Comparison of ENCODE assay signal across 11 mouse cellular contexts in the genomic region with DNA sequence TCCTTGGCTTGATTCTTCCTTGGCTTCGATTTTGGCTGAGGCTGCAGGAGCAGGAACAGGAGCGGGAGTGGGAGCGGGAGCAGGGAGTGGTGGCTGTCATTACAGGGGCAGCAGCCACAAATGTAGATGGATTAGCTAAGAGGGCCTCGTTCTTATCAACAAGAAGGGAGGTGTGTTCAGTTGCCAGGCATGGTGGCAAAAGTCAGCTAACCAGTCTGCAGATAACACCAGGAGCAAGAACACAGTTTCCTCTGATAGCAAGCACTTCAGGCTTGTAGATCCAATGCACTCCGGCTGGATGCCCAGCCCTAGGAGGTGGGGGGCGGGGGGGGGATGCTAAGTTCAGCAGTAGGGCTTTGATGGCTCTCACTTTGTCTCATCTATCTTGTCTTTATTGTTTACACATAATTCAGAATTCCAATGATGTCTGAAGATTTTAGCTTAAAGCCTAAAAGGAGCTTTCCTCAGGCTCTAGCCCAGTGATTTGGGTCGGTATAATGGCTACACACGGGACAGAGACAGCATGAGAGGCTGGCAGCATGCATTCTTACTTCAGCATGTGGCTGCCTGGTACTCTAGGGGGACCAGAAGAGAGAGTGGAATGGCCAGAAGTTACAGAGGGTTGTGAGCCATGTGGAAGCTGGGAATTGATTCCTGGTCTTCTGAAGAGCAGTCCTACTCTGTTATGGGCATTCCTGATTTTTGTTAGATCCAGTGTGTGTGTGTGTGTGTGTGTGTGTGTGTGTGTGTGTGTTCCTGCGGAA. TPM values are rescaled to one million over a fixed set of nuclear protein-coding genes. Genes with fewer than 3 reads are reported as not detected.
A peak's percentile ranks its signal among the peaks of the same experiment; 100 is the strongest.
DNase-seq lines count a peak whose midpoint lies in the region; ATAC-seq lines count a peak whose summit lies in the region.
"Had no signal": no experiment of that assay in that cellular context is flagged by ENCODE, and none has a peak within 500 bp of the region (broad histone marks: within the 10 kb centered on the region; RNA-seq: fewer than 3 reads in every experiment).

No protein-coding gene starts in this region.

- peaks cover 37% of the 10 kb centered on the region for H3K4me1 ChIP-seq in heart, embryonic 15.5 days (replicated peaks)
- peaks cover 37% of the 10 kb centered on the region for H3K4me1 ChIP-seq in forebrain, embryonic 15.5 days
- H3K4me1 ChIP-seq in liver, embryonic 16.5 days (ENCODE audit: control insufficient read depth, low read depth, low read length), result peaks cover 58% of the 10 kb centered on the region

- WGBS in heart, embryonic 15.5 days, result 20% methylated on average over 9 of the region's 9 CpGs
- WGBS in forebrain, embryonic 15.5 days, result 62% methylated on average over 9 of the region's 9 CpGs
- 30% methylated on average over 9 of the region's 9 CpGs for WGBS in liver, embryonic 16.5 days (ENCODE audit: insufficient replicate concordance)

- no peak for ATAC-seq in heart, embryonic 15.5 days (replicated peaks; ENCODE audit: insufficient number of reproducible peaks, insufficient read depth, low FRiP score, low read depth)
- ATAC-seq in forebrain, embryonic 15.5 days (replicated peaks), result no peak
- ATAC-seq in liver, embryonic 16.5 days (ENCODE audit: low read depth), result peak; percentile 35
- no peak for ATAC-seq in granulocyte monocyte progenitor cell, adult 5-6 weeks (replicated peaks; ENCODE audit: poor library complexity, severe bottlenecking)

- no peak for DNase-seq in heart, postnatal 36 days
- DNase-seq in c-Kit-negative CD71-positive TER-119-positive erythroid progenitor cells, embryonic 14.5 days (ENCODE audit: low read depth, low spot score), result peak; percentile 56
- no peak for DNase-seq in yolk sac, embryonic 10.5 days (ENCODE audit: low spot score)
- no peak for DNase-seq in spleen, adult 12 weeks (ENCODE audit: low spot score)
- DNase-seq: adrenal gland, adult 8-10 months; kidney, adult 11 months had no signal

- no peak overlapping the region for H3K4me3 ChIP-seq in heart, embryonic 15.5 days
- no peak overlapping the region for H3K4me3 ChIP-seq in forebrain, embryonic 15.5 days
- peak overlapping the region; percentile 34 for H3K4me3 ChIP-seq in liver, embryonic 16.5 days (ENCODE audit: low read depth, low read length)

- no peak overlapping the region for H3K9ac ChIP-seq in heart, embryonic 15.5 days
- no peak overlapping the region for H3K9ac ChIP-seq in forebrain, embryonic 15.5 days (replicated peaks)
- peak overlapping the region; percentile 91 for H3K9ac ChIP-seq in liver, embryonic 16.5 days (ENCODE audit: low read depth, low read length)

- no peaks in the 10 kb centered on the region for H3K9me3 ChIP-seq in heart, embryonic 15.5 days (replicated peaks)
- no peaks in the 10 kb centered on the region for H3K9me3 ChIP-seq in forebrain, embryonic 15.5 days
- no peaks in the 10 kb centered on the region for H3K9me3 ChIP-seq in liver, embryonic 16.5 days (replicated peaks; ENCODE audit: control insufficient read depth, low read length)
- H3K9me3 ChIP-seq: limb, embryonic 13.5 days had no signal

- peak overlapping the region; percentile 21 for H3K4me2 ChIP-seq in heart, embryonic 15.5 days
- H3K4me2 ChIP-seq in forebrain, embryonic 15.5 days (replicated peaks), result no peak overlapping the region
- H3K4me2 ChIP-seq in liver, embryonic 16.5 days (ENCODE audit: low read depth, low read length), result peak overlapping the region; percentile 89

- no peaks in the 10 kb centered on the region for H3K27me3 ChIP-seq in heart, embryonic 15.5 days
- H3K27me3 ChIP-seq in forebrain, embryonic 15.5 days, result no peaks in the 10 kb centered on the region
- no peaks in the 10 kb centered on the region for H3K27me3 ChIP-seq in liver, embryonic 16.5 days (ENCODE audit: control insufficient read depth, insufficient read depth, low read depth, low read length)
- H3K27me3 ChIP-seq: limb, embryonic 13.5 days had no signal

- intact Hi-C loops in heart, postnatal 36 days (cut with DNase I), result loop anchor here (10.0 kb wide), 1 partner anchor 986 kb away; the partner anchor contains the start of gene Nop56

- H3K27ac ChIP-seq in heart, embryonic 15.5 days, result peak overlapping the region; percentile 50; the same call in 1 of the 2 replicates
- H3K27ac ChIP-seq in forebrain, embryonic 15.5 days (replicated peaks), result 0 out of 2 replicates have a peak overlapping the region, but pooled peaks have one; percentile 7
- peak overlapping the region; percentile 96 for H3K27ac ChIP-seq in liver, embryonic 16.5 days (ENCODE audit: low read length)

- H3K36me3 ChIP-seq in heart, embryonic 15.5 days, result no peaks in the 10 kb centered on the region
- H3K36me3 ChIP-seq in forebrain, embryonic 15.5 days, result no peaks in the 10 kb centered on the region
- 0 out of 2 replicates have a peak, but pooled peaks cover 2% of the 10 kb centered on the region for H3K36me3 ChIP-seq in liver, embryonic 16.5 days (ENCODE audit: control insufficient read depth, insufficient read depth)
- H3K36me3 ChIP-seq: limb, embryonic 13.5 days had no signal

RNA-seq across cellular contexts. Expression of gene Pank2, which starts 1.6 kb away (rescaled TPM):
- polyA plus RNA-seq in heart, embryonic 15.5 days (2015; fragmentation: Nextera tagmentation; extraction: Ambion mirVana), result 24.2 and 24.4 TPM in 2 replicates
- total RNA-seq in heart, postnatal 36 days (2021), result 10 to 100 TPM; 20.9 to 25.7 TPM
- polyA plus RNA-seq in forebrain, embryonic 15.5 days (2015; fragmentation: Nextera tagmentation; extraction: Ambion mirVana), result 36.4 and 37.0 TPM in 2 replicates
- 15.6 and 16.9 TPM in 2 replicates for polyA plus RNA-seq in liver, embryonic 16.5 days (2015; fragmentation: Nextera tagmentation; extraction: Ambion mirVana)
- total RNA-seq in granulocyte monocyte progenitor cell, adult 5-6 weeks (2014; fragmentation: Nextera tagmentation), result 34.6 and 48.4 TPM in 2 replicates
- 39.3 and 41.8 TPM in 2 replicates for total RNA-seq in granulocyte monocyte progenitor cell, adult 5-6 weeks (2017)

RNA-seq across cellular contexts. Expression of gene Mavs, which starts 26.9 kb away (rescaled TPM):
- 21.9 and 26.0 TPM in 2 replicates for polyA plus RNA-seq in heart, embryonic 15.5 days (2015; fragmentation: Nextera tagmentation; extraction: Ambion mirVana)
- 10 to 100 TPM; 63.9 to 69.7 TPM for total RNA-seq in heart, postnatal 36 days (2021)
- polyA plus RNA-seq in forebrain, embryonic 15.5 days (2015; fragmentation: Nextera tagmentation; extraction: Ambion mirVana), result 5.9 and 6.4 TPM in 2 replicates
- polyA plus RNA-seq in liver, embryonic 16.5 days (2015; fragmentation: Nextera tagmentation; extraction: Ambion mirVana), result 29.1 and 32.0 TPM in 2 replicates
- 26.2 and 26.6 TPM in 2 replicates for total RNA-seq in granulocyte monocyte progenitor cell, adult 5-6 weeks (2014; fragmentation: Nextera tagmentation)
- 11.3 and 11.8 TPM in 2 replicates for total RNA-seq in granulocyte monocyte progenitor cell, adult 5-6 weeks (2017)

RNA-seq across cellular contexts. Expression of gene Ap5s1, which starts 53.8 kb away (rescaled TPM):
- 35.5 and 40.2 TPM in 2 replicates for polyA plus RNA-seq in heart, embryonic 15.5 days (2015; fragmentation: Nextera tagmentation; extraction: Ambion mirVana)
- 10 to 100 TPM; 31.5 to 36.5 TPM for total RNA-seq in heart, postnatal 36 days (2021)
- 36.5 and 37.0 TPM in 2 replicates for polyA plus RNA-seq in forebrain, embryonic 15.5 days (2015; fragmentation: Nextera tagmentation; extraction: Ambion mirVana)
- polyA plus RNA-seq in liver, embryonic 16.5 days (2015; fragmentation: Nextera tagmentation; extraction: Ambion mirVana), result 16.4 and 18.4 TPM in 2 replicates
- total RNA-seq in granulocyte monocyte progenitor cell, adult 5-6 weeks (2014; fragmentation: Nextera tagmentation), result 5.7 and 5.9 TPM in 2 replicates
- total RNA-seq in granulocyte monocyte progenitor cell, adult 5-6 weeks (2017), result 1.0 and 1.5 TPM in 2 replicates

Comparison
In these comparisons a context has a peak if more than half of its experiments do, and no peak if none do; other contexts are left out.
1. H3K27ac ChIP-seq: peak in every context shown above with its lines; median percentile 96 in liver, embryonic 16.5 days; 50 in heart, embryonic 15.5 days; 7 in forebrain, embryonic 15.5 days.